Mouse (Mus musculus) gonadal fat pad, adult 2 months (tissue): ENCODE data around the gene Smim22. TPM values are rescaled to one million over a fixed set of nuclear protein-coding genes. Genes with fewer than 3 reads are reported as not detected.

Experiments
- DNase-seq: peaks from one replicate; pipeline ENCODE4 v3.0.0-alpha.2; 2012; ENCODE audit warnings: low read depth
- polyA plus RNA-seq: library from polyadenylated mRNA; depleted of rRNA; stranded (reverse); fragments of >200 nt; gene quantifications from 2 replicates; pipeline ENCODE4 v1.2.3, GENCODE M21; 2012; rRNA removed

The Smim22 gene
- polyA plus RNA-seq, 1 experiment: 73.8 TPM

DNA sequence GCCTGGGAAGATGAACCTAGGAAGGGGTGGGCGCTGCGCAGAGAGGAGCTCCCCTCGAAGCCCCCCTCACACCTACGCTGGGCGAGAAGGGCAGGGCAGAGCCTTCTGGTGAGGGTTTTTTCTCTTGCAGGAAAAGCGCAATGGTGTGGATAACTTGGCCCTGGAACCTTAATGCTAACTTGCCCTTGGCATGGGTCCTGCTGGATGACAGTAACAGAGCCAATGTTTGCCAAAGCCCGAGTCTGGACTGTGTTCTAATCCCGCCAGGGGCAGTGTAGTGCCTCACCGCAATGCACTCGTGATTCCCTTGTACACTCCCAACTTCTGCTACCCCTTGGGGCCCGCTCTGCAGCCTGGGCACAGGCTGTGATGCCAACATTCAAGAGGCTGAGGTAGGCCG is 988 bp downstream of the Smim22 start:
- no peak for DNase-seq

DNA sequence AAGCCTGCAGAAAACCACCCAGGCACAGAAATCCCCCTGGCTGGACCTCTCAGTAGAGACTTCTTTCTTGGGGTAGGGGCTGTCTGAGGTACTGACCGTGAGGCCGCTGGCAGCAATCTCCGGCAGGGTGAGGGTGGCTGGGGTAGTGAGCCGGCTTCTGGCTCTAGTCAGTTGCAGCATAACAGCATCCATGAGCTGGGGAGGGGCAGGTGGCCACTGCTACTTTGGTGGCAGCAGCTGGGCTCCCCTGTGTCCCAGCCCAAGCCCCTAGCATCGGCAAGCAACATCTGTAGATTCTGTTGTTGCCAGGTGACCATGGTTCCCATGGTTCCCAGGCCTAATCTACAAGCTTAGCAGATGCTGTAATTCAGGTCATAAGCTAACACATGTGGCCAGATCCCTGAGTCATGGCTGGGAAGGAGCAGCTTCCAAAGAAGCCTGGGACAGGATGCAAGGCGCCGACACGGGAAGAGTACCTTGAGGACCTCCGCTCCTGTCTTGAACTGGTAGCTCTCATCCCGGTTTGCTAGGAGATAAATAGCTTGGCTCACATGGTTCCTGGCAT is 3.4 kb downstream of the Smim22 start:
- no peak for DNase-seq

GRCm38 (mm10) chr16:5011285-5011684 is 4.2 kb downstream of the Smim22 start:
- DNase-seq: no peak

- DNase-seq: no peak
Measured at GRCm38 (mm10) chr16:5012036-5013005, 5.2 kb downstream of the Smim22 start.

GRCm38 (mm10) chr16:5013054-5013838 is 6.2 kb downstream of the Smim22 start, which contains the start of gene Rogdi:
TSS of gene Rogdi (minus strand) at chr16:5013553.
- peak; percentile 78 for DNase-seq

DNA sequence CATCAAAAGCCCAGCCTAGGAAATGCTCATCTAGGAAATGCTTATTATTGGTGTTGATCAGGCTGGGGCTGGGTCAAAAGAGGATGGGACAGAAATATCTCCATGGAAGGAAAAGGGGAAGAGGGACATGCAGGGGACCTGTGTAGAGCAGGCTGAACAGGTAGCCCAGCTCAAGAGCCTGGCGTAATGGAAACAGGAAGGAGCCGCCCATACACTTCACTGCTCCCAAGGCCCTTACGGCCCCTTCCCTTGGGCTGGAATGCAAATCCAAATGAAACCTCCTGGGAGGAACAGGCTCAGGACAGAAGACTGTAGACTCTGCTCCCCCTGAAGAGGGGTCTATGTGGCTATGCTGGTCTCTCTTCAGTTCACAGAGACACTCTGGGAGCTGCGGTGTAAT is 7.5 kb downstream of the Smim22 start:
- DNase-seq: no peak

GRCm38 (mm10) chr16:5024021-5024420 is 16.9 kb downstream of the Smim22 start:
- DNase-seq: no peak

GRCm38 (mm10) chr16:5029847-5030246 is 22.8 kb downstream of the Smim22 start:
- DNase-seq: no peak

- DNase-seq: no peak
Measured at GRCm38 (mm10) chr16:5035591-5035990, 28.5 kb downstream of the Smim22 start.

GRCm38 (mm10) chr16:5036649-5037234 is 29.7 kb downstream of the Smim22 start:
- no peak for DNase-seq

GRCm38 (mm10) chr16:5045322-5045721 is 38.2 kb downstream of the Smim22 start:
- no peak for DNase-seq

- DNase-seq: no peak
Measured at GRCm38 (mm10) chr16:5049182-5049773, 42.2 kb downstream of the Smim22 start.

- DNase-seq: peak; percentile 88
Measured at GRCm38 (mm10) chr16:5049774-5050234, 42.7 kb downstream of the Smim22 start, which contains the start of the genes Glyr1 and Ubn1. TSS of gene Glyr1 (minus strand) at chr16:5049863. TSS of gene Ubn1 (plus strand) at chr16:5050057.

DNA sequence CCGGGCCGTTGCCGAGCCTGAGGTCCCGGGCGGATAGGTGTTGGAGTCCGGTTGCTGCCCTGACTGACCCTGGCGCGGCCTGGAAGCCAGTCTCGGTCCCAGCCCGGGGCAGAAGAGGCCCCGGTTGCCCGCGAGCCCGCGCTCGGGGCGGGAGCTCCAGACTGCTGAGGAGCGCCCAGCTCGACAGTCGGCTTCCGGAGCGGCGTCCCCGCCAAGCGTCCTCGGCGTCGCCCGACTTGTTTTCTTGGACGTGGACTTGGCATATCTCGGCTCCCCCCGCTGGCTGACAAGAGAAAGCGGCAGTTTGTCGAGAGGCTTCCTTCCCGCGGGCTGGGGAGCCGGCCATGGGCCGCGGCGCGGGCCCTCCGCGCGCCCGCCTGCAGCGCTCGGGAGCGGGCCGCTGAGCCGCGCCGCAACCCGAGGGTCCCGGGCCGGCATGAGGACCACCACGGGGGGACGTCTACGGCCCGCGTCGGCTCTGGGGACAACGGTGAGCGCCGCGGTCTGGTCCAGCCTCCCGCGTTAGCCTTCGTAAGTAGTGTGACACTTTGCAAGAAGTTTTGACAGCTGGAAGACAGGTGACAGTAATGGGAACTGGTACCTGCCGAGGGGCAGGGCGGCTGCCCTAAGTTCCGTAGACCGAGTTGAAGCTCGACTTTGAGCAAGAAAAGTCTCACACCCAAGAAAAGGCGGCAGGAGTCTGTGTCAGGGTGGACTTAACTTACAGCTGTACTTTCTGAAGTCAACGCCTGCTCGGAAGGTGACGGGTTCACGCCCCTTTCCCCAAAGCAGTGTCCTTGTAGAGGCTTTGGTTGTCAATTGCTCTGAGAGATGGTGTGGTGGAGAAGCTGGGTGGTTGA is 43.4 kb downstream of the Smim22 start:
- DNase-seq: no peak

Other genes starting within 250 kb of the Smim22 start
- 73.7 and 84.7 TPM in 2 replicates for gene Cdip1, start 217.0 kb upstream of the Smim22 start, polyA plus RNA-seq
- 0.19 and 0.24 TPM in 2 replicates for gene 4930562C15Rik, start 171.9 kb upstream of the Smim22 start, polyA plus RNA-seq
- gene Ubald1, start 127.0 kb upstream of the Smim22 start, polyA plus RNA-seq: 48.3 and 68.8 TPM in 2 replicates
- 147 and 154 TPM in 2 replicates for gene Mgrn1, start 121.0 kb upstream of the Smim22 start, polyA plus RNA-seq
- gene Nudt16l1, start 68.5 kb upstream of the Smim22 start, polyA plus RNA-seq: 89.6 and 113 TPM in 2 replicates
- 48.1 and 58.8 TPM in 2 replicates for gene Anks3, start 43.1 kb upstream of the Smim22 start, polyA plus RNA-seq
- gene Sept12, start 9.4 kb upstream of the Smim22 start, polyA plus RNA-seq: 1.1 and 2.1 TPM in 2 replicates
- 161 and 182 TPM in 2 replicates for gene Rogdi, start 6.3 kb downstream of the Smim22 start, polyA plus RNA-seq
- 68.0 and 80.6 TPM in 2 replicates for gene Glyr1, start 42.6 kb downstream of the Smim22 start, polyA plus RNA-seq
- 32.0 and 38.2 TPM in 2 replicates for gene Ubn1, start 42.8 kb downstream of the Smim22 start, polyA plus RNA-seq
- 4.3 and 9.2 TPM in 2 replicates for gene Ppl, start 125.1 kb downstream of the Smim22 start, polyA plus RNA-seq
- 0.68 and 0.74 TPM in 2 replicates for gene Sec14l5, start 139.8 kb downstream of the Smim22 start, polyA plus RNA-seq
- 27.7 and 28.6 TPM in 2 replicates for gene Nagpa, start 196.7 kb downstream of the Smim22 start, polyA plus RNA-seq
- 13.1 and 15.2 TPM in 2 replicates for gene AU021092, start 215.0 kb downstream of the Smim22 start, polyA plus RNA-seq
- gene Alg1, start 226.3 kb downstream of the Smim22 start, polyA plus RNA-seq: 59.8 and 67.9 TPM in 2 replicates
- gene Eef2kmt, start 248.7 kb downstream of the Smim22 start, polyA plus RNA-seq: 69.7 and 80.6 TPM in 2 replicates